Mouse (Mus musculus) small intestine, adult 2 months (tissue): ENCODE results near the gene Adar. TPM values are rescaled to one million over a fixed set of nuclear protein-coding genes. Genes with fewer than 3 reads are reported as not detected.

Source experiments
- H3K27ac ChIP-seq: fragments of 200-500 bp; 2 replicates; pipeline ENCODE4 v1.5.1; 2012; ENCODE audit warnings: low read depth, low read length, control low read depth, inconsistent platforms; ENCODE audit not compliant: insufficient read depth
- H3K27me3 ChIP-seq: fragments of 200-500 bp; 2 replicates; pipeline ENCODE4 v1.6.1; 2012; ENCODE audit warnings: mild to moderate bottlenecking, moderate library complexity, low read length, inconsistent platforms; ENCODE audit not compliant: control insufficient read depth, insufficient read depth
- H3K36me3 ChIP-seq: fragments of 200-500 bp; 2 replicates; pipeline ENCODE4 v1.6.1; 2012; ENCODE audit warnings: mild to moderate bottlenecking, low read length, control low read depth, inconsistent platforms; ENCODE audit not compliant: control insufficient read depth, insufficient read depth
- H3K4me1 ChIP-seq: fragments of 200-500 bp; 2 replicates; pipeline ENCODE4 v1.6.1; 2012; ENCODE audit warnings: low read length, inconsistent platforms, mixed read lengths; ENCODE audit not compliant: control insufficient read depth, insufficient read depth, insufficient read length
- H3K4me3 ChIP-seq: fragments of 200-500 bp; 2 replicates; pipeline ENCODE4 v1.5.1; 2012; ENCODE audit warnings: low read depth, mild to moderate bottlenecking, control low read depth, inconsistent platforms, low read length, moderate library complexity
- CTCF ChIP-seq: fragments of 200-500 bp; IDR thresholded peaks from 2 replicates; pipeline ENCODE4 v1.5.1; 2012; ENCODE audit warnings: low read depth, mild to moderate bottlenecking, control low read depth, inconsistent platforms, low read length, moderate library complexity, mixed read lengths; ENCODE audit not compliant: insufficient replicate concordance, insufficient read length; ENCODE audit errors: extremely low read depth
- POLR2A ChIP-seq: fragments of 200-500 bp; IDR thresholded peaks from 2 replicates; pipeline ENCODE4 v1.6.1; 2012; ENCODE audit warnings: low read depth, mild to moderate bottlenecking, control low read depth, inconsistent platforms, low read length, moderate library complexity
- WGBS: fragments of 180-500 bp; shearing (Covaris S2); methylation state at CpG from one replicate; pipeline ENCODE4 v1.1.7; 2018; 5-methylcytosine and 5-hydroxymethylcytosine counted together
- polyA plus RNA-seq: library from polyadenylated mRNA; depleted of rRNA; stranded (reverse); fragments of >200 nt; gene quantifications from 2 replicates; pipeline ENCODE4 v1.2.3, GENCODE M21; 2012

Adar gene
- polyA plus RNA-seq, 1 experiment: 26.3 TPM

GRCm38 (mm10) chr3:89691776-89692175 is 23.0 kb upstream of the Adar start:
- Histone ChIP-seq H3K27ac (no peak overlapping the region), H3K36me3 (no peaks in the 10 kb centered on the region), H3K4me1 (peaks cover 3% of the 10 kb centered on the region; the same call in 1 of the 2 replicates), H3K27me3 (no peaks in the 10 kb centered on the region), H3K4me3 (no peak overlapping the region)
- 67% methylated on average over 9 of the region's 9 CpGs for WGBS
- TF ChIP-seq CTCF: no peak
- no peak for TF ChIP-seq POLR2A

- Histone ChIP-seq H3K4me1 (no peaks in the 10 kb centered on the region), H3K36me3 (no peaks in the 10 kb centered on the region), H3K27ac (no peak overlapping the region), H3K4me3 (no peak overlapping the region), H3K27me3 (no peaks in the 10 kb centered on the region)
- 78% methylated on average over 12 of the region's 12 CpGs for WGBS
- no peak for TF ChIP-seq CTCF
- TF ChIP-seq POLR2A: no peak
These were observed 18.5 kb upstream of the Adar start for GRCm38 (mm10) chr3:89696152-89696821.

GRCm38 (mm10) chr3:89698958-89699357 is 15.9 kb upstream of the Adar start:
- no peaks in the 10 kb centered on the region for H3K36me3 ChIP-seq
- no peak for TF ChIP-seq POLR2A
- no peak for TF ChIP-seq CTCF
- H3K4me3 ChIP-seq: no peak overlapping the region
- WGBS: 83% methylated on average over 1 of the region's 1 CpGs
- no peak overlapping the region for H3K27ac ChIP-seq
- H3K27me3 ChIP-seq: no peaks in the 10 kb centered on the region
- H3K4me1 ChIP-seq: no peaks in the 10 kb centered on the region

- H3K36me3 ChIP-seq: no peaks in the 10 kb centered on the region
- TF ChIP-seq CTCF (no peak), POLR2A (no peak)
- H3K4me3 ChIP-seq: no peak overlapping the region
- H3K4me1 ChIP-seq: no peaks in the 10 kb centered on the region
- no peak overlapping the region for H3K27ac ChIP-seq
- H3K27me3 ChIP-seq: no peaks in the 10 kb centered on the region
- WGBS: 79% methylated on average over 11 of the region's 11 CpGs
These were observed 14.4 kb upstream of the Adar start for GRCm38 (mm10) chr3:89700461-89700860.

- Histone ChIP-seq H3K27ac (no peak overlapping the region), H3K27me3 (no peaks in the 10 kb centered on the region), H3K36me3 (no peaks in the 10 kb centered on the region), H3K4me3 (no peak overlapping the region), H3K4me1 (no peaks in the 10 kb centered on the region)
- WGBS: 38% methylated on average over 3 of the region's 3 CpGs
- no peak for TF ChIP-seq CTCF
- no peak for TF ChIP-seq POLR2A
These were observed 11.2 kb upstream of the Adar start for GRCm38 (mm10) chr3:89703596-89703995.

GRCm38 (mm10) chr3:89704064-89704463 is 10.8 kb upstream of the Adar start:
- Histone ChIP-seq H3K27me3 (no peaks in the 10 kb centered on the region), H3K4me3 (no peak overlapping the region), H3K27ac (no peak overlapping the region), H3K4me1 (no peaks in the 10 kb centered on the region), H3K36me3 (no peaks in the 10 kb centered on the region)
- TF ChIP-seq CTCF (no peak), POLR2A (no peak)
- 74% methylated on average over 6 of the region's 6 CpGs for WGBS

GRCm38 (mm10) chr3:89715207-89715966 is 565 bp downstream of the Adar start:
- Histone ChIP-seq H3K36me3 (no peaks in the 10 kb centered on the region), H3K27ac (no peak overlapping the region), H3K27me3 (no peaks in the 10 kb centered on the region), H3K4me1 (peaks cover 4% of the 10 kb centered on the region; the same call in 1 of the 2 replicates), H3K4me3 (peak overlapping the region; percentile 79)
- TF ChIP-seq POLR2A (no peak), CTCF (no peak)
- WGBS: 3% methylated on average over 59 of the region's 59 CpGs
